Mouse (Mus musculus): ENCODE measurements around the gene Gh.

DNA sequence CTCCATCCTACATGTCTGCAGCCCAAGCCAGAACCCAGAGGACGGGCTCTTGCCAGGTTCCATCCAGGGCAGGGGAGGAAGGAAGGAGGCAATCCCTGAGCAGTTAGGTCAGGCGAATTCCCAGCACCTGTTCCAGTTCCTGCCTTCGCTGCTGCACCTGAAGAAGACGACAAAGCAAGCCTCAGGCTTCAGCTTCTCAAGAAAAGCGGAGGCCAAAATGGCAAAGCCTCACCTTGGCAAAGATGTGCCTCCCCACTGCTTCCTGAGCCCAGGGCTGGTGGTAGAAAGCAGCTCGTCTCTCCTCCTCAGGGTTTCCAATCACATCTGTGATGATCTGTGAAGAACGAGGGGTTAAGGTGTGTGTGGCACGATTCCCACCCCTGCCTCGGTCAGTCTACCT, 37.7 kb downstream of the Gh start:
- TF ChIP-seq EP300 (optimal IDR thresholded peaks at IDR 0.05) = no peak
- no peak for TF ChIP-seq CTCF (IDR thresholded peaks at IDR 0.05; ENCODE audit: low read depth)

Measured in stomach, postnatal 0 days (tissue).